Mouse (Mus musculus) intestine, embryonic 14.5 days (tissue): Measurements from ENCODE around the gene Utrn. TPM values are rescaled to one million over a fixed set of nuclear protein-coding genes. Genes with fewer than 3 reads are reported as not detected.

Experiments
- ATAC-seq: fragments of 200-750 bp; cut with Nextera tagmentation; replicated peaks from 2 replicates; pipeline ENCODE4 v1.8.0; 2017; ENCODE audit warnings: low read depth, moderate number of reproducible peaks, moderate TSS enrichment, moderate library complexity; ENCODE audit not compliant: low FRiP score, low TSS enrichment
- DNase-seq: peaks from one replicate; pipeline ENCODE4 v3.0.0-alpha.2; 2018; ENCODE audit warnings: low spot score
- H3K27ac ChIP-seq: fragments of 300-500 bp; sonication (generic); 2 replicates; pipeline ENCODE4 v1.5.1; 2014; ENCODE audit warnings: low read depth, mild to moderate bottlenecking, control low read depth
- H3K27me3 ChIP-seq: fragments of 300-500 bp; sonication (generic); replicated peaks from 2 replicates; pipeline ENCODE4 v1.6.1; 2014; ENCODE audit warnings: low read length, control low read depth; ENCODE audit not compliant: control insufficient read depth, insufficient read depth
- H3K36me3 ChIP-seq: fragments of 300-500 bp; sonication (generic); 2 replicates; pipeline ENCODE4 v1.6.1; 2014; ENCODE audit warnings: low read length, control low read depth; ENCODE audit not compliant: control insufficient read depth, insufficient read depth
- H3K4me1 ChIP-seq: fragments of 300-500 bp; sonication (generic); replicated peaks from 2 replicates; pipeline ENCODE4 v1.6.1; 2014; ENCODE audit warnings: low read length, control low read depth, mixed read lengths; ENCODE audit not compliant: control insufficient read depth, insufficient read depth
- H3K4me2 ChIP-seq: fragments of 300-500 bp; sonication (generic); 2 replicates; pipeline ENCODE4 v1.6.1; 2014; ENCODE audit warnings: low read length
- H3K4me3 ChIP-seq: fragments of 300-500 bp; sonication (generic); 2 replicates; pipeline ENCODE4 v1.5.1; 2014; ENCODE audit warnings: low read depth, low read length, control low read depth, mixed read lengths
- H3K9ac ChIP-seq: fragments of 300-500 bp; sonication (generic); 2 replicates; pipeline ENCODE4 v1.6.1; 2014; ENCODE audit warnings: mild to moderate bottlenecking, low read length
- H3K9me3 ChIP-seq: fragments of 300-500 bp; sonication (generic); 2 replicates; pipeline ENCODE4 v1.6.1; 2016; ENCODE audit warnings: low read length, control low read depth; ENCODE audit not compliant: control insufficient read depth
- WGBS: fragments of 180-500 bp; shearing (Covaris S2); extraction: QIAGEN DNeasy Blood & Tissue Kit; methylation state at CpG from one replicate; pipeline ENCODE4 v1.1.7; 2014; 5-methylcytosine and 5-hydroxymethylcytosine counted together
- polyA plus RNA-seq: library from polyadenylated mRNA; unstranded; fragments of >200 nt; fragmentation: Nextera tagmentation; extraction: Ambion mirVana; gene quantifications from 2 replicates; pipeline ENCODE4 v1.2.1, GENCODE M21; 2014

Gene Utrn
- polyA plus RNA-seq, 1 experiment from 2014 or later: 55.1 TPM

DNA sequence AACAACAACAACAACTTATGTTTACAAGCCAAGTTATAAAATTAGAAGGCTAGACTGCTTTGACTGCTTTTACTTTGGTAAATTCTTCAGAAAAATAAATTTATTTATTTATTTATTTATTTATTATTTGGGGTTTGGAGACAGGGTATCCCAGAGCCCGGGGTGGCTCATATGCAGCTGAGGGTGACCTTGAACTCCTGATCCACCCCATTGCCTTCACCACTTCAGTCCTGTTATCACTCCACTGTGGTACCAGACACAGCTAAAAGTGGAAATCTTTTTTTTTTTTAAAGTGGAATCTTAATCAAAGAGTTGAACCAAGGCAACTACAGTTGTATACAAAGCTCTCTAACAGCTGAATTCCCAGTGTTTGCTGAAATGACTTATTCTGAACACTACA lies 80.6 kb downstream of the Utrn start:
- Histone ChIP-seq H3K27me3 (no peaks in the 10 kb centered on the region), H3K9me3 (no peaks in the 10 kb centered on the region), H3K9ac (no peak overlapping the region), H3K36me3 (no peaks in the 10 kb centered on the region), H3K27ac (no peak overlapping the region), H3K4me2 (no peak overlapping the region), H3K4me3 (no peak overlapping the region), H3K4me1 (peaks cover 6% of the 10 kb centered on the region)
- ATAC-seq (no peak), DNase-seq (no peak)
- WGBS: 81% methylated on average over 1 of the region's 1 CpGs

DNA sequence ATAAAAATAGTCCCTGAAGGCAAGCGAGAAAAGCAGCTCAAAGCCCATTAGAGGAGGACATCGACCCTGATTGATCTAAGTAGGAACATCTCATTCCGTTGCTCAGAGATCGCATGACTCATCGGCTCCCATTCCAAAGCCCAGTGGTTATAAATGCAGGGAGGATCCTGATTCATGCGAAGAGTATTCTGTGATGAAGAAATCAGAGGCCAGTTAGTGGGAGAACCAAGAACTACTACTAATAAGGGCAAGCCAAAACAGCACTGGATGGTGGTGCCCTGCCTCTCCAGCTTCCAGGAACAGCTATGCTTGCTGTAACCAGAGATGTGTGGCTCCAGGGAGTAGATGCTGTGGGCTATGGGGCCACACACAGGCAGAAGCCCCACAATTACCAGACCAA lies 81.2 kb downstream of the Utrn start:
- Histone ChIP-seq H3K9me3 (no peaks in the 10 kb centered on the region), H3K4me3 (no peak overlapping the region), H3K9ac (no peak overlapping the region), H3K27ac (no peak overlapping the region), H3K4me2 (no peak overlapping the region), H3K27me3 (no peaks in the 10 kb centered on the region), H3K36me3 (no peaks in the 10 kb centered on the region), H3K4me1 (peaks cover 6% of the 10 kb centered on the region)
- DNase-seq (no peak), ATAC-seq (0 out of 2 replicates have a peak, but pooled peaks have one; percentile 40)
- 64% methylated on average over 6 of the region's 6 CpGs for WGBS

DNA sequence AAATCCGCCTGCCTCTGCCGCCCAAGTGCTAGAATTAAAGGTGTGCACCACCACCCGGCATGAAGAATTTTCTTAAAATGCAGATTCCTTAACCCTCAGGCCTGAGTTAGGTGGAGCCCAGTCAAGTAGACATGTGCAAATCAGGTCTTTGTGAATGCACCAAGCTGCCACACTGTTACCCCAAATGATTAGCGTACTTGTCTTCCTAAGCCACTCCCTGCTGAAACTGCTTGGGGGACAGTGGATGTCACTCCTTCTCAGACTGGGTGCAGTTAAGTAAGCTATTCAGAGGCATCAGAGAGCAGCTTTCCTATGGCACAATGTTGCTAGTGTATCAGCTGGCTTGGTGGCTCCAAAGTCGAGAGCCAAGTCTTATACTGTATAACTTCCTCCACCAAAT lies 83.9 kb downstream of the Utrn start:
- Histone ChIP-seq H3K27me3 (no peaks in the 10 kb centered on the region), H3K27ac (no peak overlapping the region), H3K36me3 (no peaks in the 10 kb centered on the region), H3K9me3 (no peaks in the 10 kb centered on the region), H3K4me2 (no peak overlapping the region), H3K4me1 (no peaks in the 10 kb centered on the region), H3K9ac (no peak overlapping the region), H3K4me3 (no peak overlapping the region)
- DNase-seq (no peak), ATAC-seq (no peak)
- WGBS: 91% methylated on average over 5 of the region's 5 CpGs

DNA sequence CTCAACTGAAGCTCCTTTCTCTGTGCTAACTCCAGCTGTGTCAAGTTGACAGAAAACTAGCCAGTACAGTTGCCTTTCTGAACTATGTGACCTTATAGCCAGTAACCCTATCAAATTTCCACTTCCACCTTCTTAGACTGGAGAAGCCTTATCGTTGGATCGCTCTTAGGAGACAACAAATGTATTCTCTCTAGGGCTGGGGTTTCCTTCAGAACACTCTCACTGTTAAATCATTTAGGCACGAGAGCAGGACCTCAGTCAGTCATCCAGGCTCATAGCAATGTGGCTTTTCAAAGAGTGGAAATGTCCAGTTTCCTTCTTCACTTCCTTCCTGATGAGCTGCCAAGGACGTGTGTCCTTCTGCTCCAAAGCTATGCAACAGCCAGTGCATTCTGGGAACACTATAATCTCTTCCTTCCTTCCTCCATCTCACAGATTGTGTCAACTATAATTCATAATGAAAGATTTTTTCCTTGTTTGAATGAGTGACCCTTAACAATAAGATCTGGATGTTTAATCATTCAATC lies 87.7 kb downstream of the Utrn start:
- Histone ChIP-seq H3K4me2 (no peak overlapping the region), H3K27ac (no peak overlapping the region), H3K4me3 (no peak overlapping the region), H3K9ac (no peak overlapping the region), H3K4me1 (no peaks in the 10 kb centered on the region), H3K9me3 (no peaks in the 10 kb centered on the region), H3K27me3 (no peaks in the 10 kb centered on the region), H3K36me3 (no peaks in the 10 kb centered on the region)
- DNase-seq (no peak), ATAC-seq (no peak)
- WGBS: 85% methylated on average over 4 of the region's 4 CpGs

DNA sequence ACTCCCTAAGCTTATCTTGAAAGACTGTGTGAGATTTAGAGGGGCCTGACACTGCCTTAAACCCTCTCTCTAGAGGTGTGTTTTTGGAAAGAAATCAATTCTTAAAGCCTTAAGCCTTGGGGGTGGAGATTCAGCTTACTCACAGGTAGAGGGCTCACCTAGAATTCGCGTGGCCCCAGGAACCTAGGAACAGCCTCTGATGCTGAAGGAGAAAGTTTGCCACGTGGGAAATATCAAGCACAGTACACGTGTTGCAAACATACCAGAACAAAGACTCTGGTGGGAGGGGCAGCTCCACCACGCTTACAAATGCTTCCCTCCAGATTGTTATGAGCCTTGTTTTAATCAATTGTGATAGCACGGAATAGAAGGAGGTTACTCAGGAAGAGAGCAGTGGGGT lies 96.0 kb downstream of the Utrn start:
- DNase-seq: peak; percentile 53
- no peak overlapping the region for H3K27ac ChIP-seq

DNA sequence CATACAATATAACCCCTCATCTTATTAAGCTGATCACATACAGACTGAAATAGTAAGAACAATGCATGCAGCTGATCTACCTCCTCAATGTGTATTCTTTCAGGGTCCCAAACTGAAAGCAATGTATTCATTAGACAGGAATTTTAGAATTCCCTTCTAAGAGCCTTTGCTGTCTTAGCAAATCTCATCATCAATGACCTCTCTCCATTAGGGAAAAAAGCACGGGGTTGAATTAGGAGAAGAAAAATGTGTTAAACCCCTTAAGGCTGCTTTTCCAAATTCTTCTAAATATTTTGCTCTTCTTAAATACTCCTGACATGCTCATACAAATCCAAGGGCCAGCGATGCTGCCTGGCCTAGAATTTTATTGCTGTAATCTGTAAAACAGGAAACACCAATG lies 97.7 kb downstream of the Utrn start:
- WGBS: 82% methylated on average over 2 of the region's 2 CpGs
- no peaks in the 10 kb centered on the region for H3K36me3 ChIP-seq
- ATAC-seq (no peak), DNase-seq (no peak)
- 0 out of 2 replicates have a peak, but pooled peaks cover 4% of the 10 kb centered on the region for H3K4me1 ChIP-seq
- no peak overlapping the region for H3K27ac ChIP-seq
- H3K9me3 ChIP-seq: no peaks in the 10 kb centered on the region
- no peak overlapping the region for H3K9ac ChIP-seq
- H3K27me3 ChIP-seq: no peaks in the 10 kb centered on the region
- no peak overlapping the region for H3K4me2 ChIP-seq
- H3K4me3 ChIP-seq: no peak overlapping the region

More for the DNA sequence above, 96.0 kb downstream of the Utrn start:
- Histone ChIP-seq H3K4me3 (no peak overlapping the region), H3K4me1 (0 out of 2 replicates have a peak, but pooled peaks cover 4% of the 10 kb centered on the region), H3K27me3 (no peaks in the 10 kb centered on the region), H3K9ac (no peak overlapping the region), H3K9me3 (no peaks in the 10 kb centered on the region), H3K4me2 (no peak overlapping the region), H3K36me3 (no peaks in the 10 kb centered on the region)
- WGBS: 39% methylated on average over 6 of the region's 6 CpGs
- ATAC-seq: no peak; the same call in 1 of the 2 replicates

DNA sequence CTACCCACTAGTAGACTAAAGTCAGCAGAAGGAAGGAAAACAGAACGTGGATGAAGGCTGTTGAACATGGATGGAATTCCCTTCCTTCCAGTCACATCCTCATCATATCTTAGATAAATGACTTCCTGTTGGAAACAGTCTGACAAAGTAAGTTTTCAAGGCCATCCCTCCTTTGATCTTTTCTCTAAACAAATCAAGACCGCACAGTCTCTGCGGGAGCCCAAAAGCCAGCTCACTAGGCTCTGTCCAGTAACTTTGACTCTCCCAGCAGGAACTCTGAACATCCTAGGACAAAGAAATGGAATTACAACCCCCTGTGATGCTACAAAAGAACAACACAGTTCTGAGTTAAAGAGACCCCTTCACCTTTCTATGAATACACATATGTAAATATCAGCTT lies 106.5 kb downstream of the Utrn start:
- ATAC-seq (no peak), DNase-seq (no peak)
- no peak overlapping the region for H3K4me2 ChIP-seq
- WGBS: 35% methylated on average over 3 of the region's 3 CpGs
- H3K4me3 ChIP-seq: no peak overlapping the region
- H3K9me3 ChIP-seq: no peaks in the 10 kb centered on the region
- no peaks in the 10 kb centered on the region for H3K27me3 ChIP-seq
- H3K4me1 ChIP-seq: no peaks in the 10 kb centered on the region
- no peak overlapping the region for H3K9ac ChIP-seq
- H3K27ac ChIP-seq: no peak overlapping the region
- no peaks in the 10 kb centered on the region for H3K36me3 ChIP-seq

DNA sequence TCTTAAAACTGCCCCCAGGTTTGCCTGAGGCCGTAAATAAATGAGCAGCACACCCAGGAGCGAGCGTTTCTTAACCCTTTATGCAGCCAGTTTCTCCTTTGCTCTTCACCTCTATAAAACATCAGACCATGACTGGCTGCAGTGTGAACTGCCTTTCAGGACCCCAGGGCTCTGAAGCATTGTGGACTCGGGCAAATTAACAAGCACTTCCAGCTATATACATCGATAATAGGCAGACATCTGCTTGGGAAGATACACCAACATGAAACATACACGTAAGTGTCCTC lies 110.5 kb downstream of the Utrn start:
- Histone ChIP-seq H3K4me1 (no peaks in the 10 kb centered on the region), H3K27ac (no peak overlapping the region), H3K9ac (no peak overlapping the region), H3K4me3 (no peak overlapping the region), H3K9me3 (no peaks in the 10 kb centered on the region), H3K4me2 (no peak overlapping the region), H3K27me3 (no peaks in the 10 kb centered on the region), H3K36me3 (no peaks in the 10 kb centered on the region)
- no peak for DNase-seq
- 41% methylated on average over 6 of the region's 6 CpGs for WGBS
- no peak for ATAC-seq

DNA sequence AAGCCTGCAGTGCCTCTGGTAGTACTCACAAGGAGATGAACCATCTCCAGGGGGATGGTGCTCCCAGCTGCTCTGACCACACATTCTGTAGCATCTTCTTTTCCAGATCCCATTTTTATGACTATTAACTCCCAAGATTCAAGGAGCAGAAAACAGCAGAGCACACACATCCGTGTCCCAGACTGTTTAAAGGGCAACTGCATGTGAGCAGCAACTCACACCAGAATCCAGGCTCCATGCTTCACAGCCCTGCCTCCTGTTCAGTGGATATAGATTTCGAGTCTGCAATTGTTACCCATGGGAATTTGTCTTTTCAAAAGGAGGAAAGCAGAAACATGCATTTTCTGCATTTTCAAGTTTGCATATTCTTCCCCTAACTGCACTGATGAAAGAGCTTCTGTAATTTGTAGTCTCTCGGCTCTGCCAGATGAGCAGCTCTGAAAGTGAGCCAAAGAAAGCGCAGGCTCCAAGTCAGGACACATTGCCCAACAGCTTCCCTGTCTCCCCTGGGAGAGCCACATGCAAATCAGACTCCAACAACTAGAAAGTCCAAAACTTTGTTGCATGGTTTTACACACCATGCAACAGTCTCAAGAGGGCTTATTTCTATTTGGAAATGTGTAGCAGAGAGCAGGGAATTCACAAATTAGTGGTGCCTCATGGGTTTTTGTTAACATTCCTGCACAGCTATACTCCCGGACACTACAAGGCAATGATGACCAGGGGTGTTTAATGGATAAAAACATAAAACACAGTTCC lies 111.0 kb downstream of the Utrn start:
- Histone ChIP-seq H3K27ac (no peak overlapping the region), H3K4me2 (no peak overlapping the region), H3K27me3 (no peaks in the 10 kb centered on the region), H3K4me3 (no peak overlapping the region), H3K36me3 (no peaks in the 10 kb centered on the region), H3K4me1 (no peaks in the 10 kb centered on the region), H3K9ac (no peak overlapping the region), H3K9me3 (no peaks in the 10 kb centered on the region)
- 38% methylated on average over 5 of the region's 5 CpGs for WGBS
- DNase-seq (no peak), ATAC-seq (no peak)
